Mouse (Mus musculus): Measurements from ENCODE around the gene Amn. TPM values are rescaled to one million over a fixed set of nuclear protein-coding genes. Genes with fewer than 3 reads are reported as not detected.

The Amn gene
- polyA plus RNA-seq (2012; ENCODE audit: insufficient read depth, low replicate concordance) = 2.9 TPM in 2 replicates

DNA sequence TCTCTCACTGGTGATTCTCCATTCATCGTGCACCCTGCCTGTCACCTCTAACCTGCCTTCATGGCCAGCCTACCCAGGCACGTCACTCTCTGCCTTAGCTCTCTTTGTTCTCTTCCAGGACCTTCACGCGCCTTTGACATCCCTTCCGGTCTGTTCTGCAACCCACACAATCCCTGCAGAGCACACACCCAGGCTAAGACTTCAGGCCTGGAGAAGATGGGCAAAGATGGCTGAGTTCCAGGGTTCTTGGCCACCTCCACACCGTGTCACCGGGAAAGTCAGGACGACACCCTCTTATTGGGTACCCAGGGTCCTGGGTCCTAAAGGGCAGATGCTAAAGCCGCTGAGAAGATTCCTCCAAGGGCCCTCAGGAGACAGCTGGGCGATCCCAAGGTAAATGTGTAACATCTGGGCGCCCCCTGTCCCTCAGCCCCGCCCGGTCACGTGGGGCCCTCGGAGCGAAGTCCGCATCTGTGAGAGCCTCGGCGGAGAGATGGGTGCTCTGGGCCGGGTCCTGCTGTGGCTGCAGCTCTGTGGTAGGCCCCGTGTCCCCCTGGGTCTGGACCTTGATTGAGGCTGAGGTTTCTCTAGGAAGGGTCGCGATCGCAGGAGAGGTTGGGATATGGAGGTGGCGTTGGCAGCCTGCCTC is at the start of gene Amn:
Gene Amn (plus strand): TSS at position 467 of the 649 bp plus-strand sequence.
- TF ChIP-seq GATA1 (IDR thresholded peaks at IDR 0.05; ENCODE audit: borderline replicate concordance, low read length) (no peak), FLI1 (IDR thresholded peaks at IDR 0.05; ENCODE audit: low read length) (no peak)
- peaks cover 71% of the 10 kb centered on the region for H3K27me3 ChIP-seq (replicated peaks)
- peak within 1 kb of the TSS; percentile 77 for H3K4me3 ChIP-seq (replicated peaks)
- H3K9me3 ChIP-seq = no peaks in the 10 kb centered on the region
- H3K36me3 ChIP-seq (replicated peaks; ENCODE audit: low read length) = peaks cover 26% of the 10 kb centered on the region
- peaks cover 56% of the 10 kb centered on the region for H3K4me1 ChIP-seq

GRCm38 (mm10) chr12:111225197-111225780 is 45.6 kb upstream of the Amn start:
- Histone ChIP-seq H3K27me3 (replicated peaks) (no peaks in the 10 kb centered on the region), H3K9me3 (peaks cover 21% of the 10 kb centered on the region), H3K36me3 (replicated peaks; ENCODE audit: low read length) (peaks cover 77% of the 10 kb centered on the region), H3K4me3 (replicated peaks) (no peak overlapping the region), H3K4me1 (peaks cover 56% of the 10 kb centered on the region)
- no peak for TF ChIP-seq GATA1 (IDR thresholded peaks at IDR 0.05; ENCODE audit: borderline replicate concordance, low read length)
- no peak for TF ChIP-seq FLI1 (IDR thresholded peaks at IDR 0.05; ENCODE audit: low read length)

- Histone ChIP-seq H3K9me3 (peaks cover 6% of the 10 kb centered on the region), H3K4me1 (peaks cover 68% of the 10 kb centered on the region), H3K36me3 (replicated peaks; ENCODE audit: low read length) (peaks cover 75% of the 10 kb centered on the region), H3K4me3 (replicated peaks) (no peak overlapping the region), H3K27me3 (replicated peaks) (no peaks in the 10 kb centered on the region)
- TF ChIP-seq FLI1 (IDR thresholded peaks at IDR 0.05; ENCODE audit: low read length) (no peak), GATA1 (IDR thresholded peaks at IDR 0.05; ENCODE audit: borderline replicate concordance, low read length) (no peak)
Observed at GRCm38 (mm10) chr12:111227410-111227809, 43.5 kb upstream of the Amn start.

DNA sequence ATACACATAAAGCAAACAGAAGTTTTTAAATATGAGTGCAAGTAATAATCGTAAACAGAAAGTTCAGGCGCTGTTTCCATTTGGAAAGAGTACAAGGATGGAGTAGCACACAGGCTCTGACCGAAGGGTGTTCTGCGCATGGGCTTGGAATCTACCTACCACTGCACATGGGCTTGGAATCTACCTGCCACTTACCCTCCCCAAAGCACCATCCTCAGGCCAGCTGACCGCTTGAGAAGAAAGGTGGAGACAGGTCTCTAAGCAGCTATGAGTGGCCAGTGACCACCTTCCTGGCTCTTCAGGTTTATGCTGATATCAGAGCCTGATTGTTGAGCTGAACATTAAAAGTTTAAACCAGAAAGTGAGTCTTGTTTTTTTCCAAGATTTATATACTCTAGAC is 42.4 kb upstream of the Amn start:
- no peaks in the 10 kb centered on the region for H3K27me3 ChIP-seq (replicated peaks)
- peaks cover 71% of the 10 kb centered on the region for H3K36me3 ChIP-seq (replicated peaks; ENCODE audit: low read length)
- TF ChIP-seq FLI1 (IDR thresholded peaks at IDR 0.05; ENCODE audit: low read length) (no peak), GATA1 (IDR thresholded peaks at IDR 0.05; ENCODE audit: borderline replicate concordance, low read length) (no peak)
- peaks cover 64% of the 10 kb centered on the region for H3K4me1 ChIP-seq
- H3K9me3 ChIP-seq = no peaks in the 10 kb centered on the region
- no peak overlapping the region for H3K4me3 ChIP-seq (replicated peaks)

DNA sequence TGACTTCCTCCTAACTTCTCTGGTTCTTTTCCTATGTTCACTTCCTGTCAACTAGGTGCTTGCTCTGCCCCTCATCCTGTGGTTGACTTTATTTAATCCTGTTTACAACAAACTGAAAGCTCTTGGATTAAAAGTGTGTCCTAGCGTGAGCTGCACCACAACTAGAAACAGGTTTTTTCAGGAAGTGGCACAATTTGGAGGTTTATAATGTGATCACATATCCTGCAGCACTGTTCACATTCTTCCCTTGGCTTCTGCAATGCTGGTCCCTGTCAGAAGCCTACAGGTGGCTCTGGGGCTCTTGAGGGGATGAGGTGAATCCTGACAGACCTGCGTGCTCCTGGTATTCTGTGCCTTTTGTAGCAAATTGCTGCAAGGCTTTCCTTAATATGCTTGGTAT is 40.1 kb upstream of the Amn start:
- H3K36me3 ChIP-seq (replicated peaks; ENCODE audit: low read length) = peaks cover 73% of the 10 kb centered on the region
- no peaks in the 10 kb centered on the region for H3K9me3 ChIP-seq
- H3K27me3 ChIP-seq (replicated peaks) = no peaks in the 10 kb centered on the region
- no peak overlapping the region for H3K4me3 ChIP-seq (replicated peaks)
- TF ChIP-seq GATA1 (IDR thresholded peaks at IDR 0.05; ENCODE audit: borderline replicate concordance, low read length) (no peak), FLI1 (IDR thresholded peaks at IDR 0.05; ENCODE audit: low read length) (no peak)
- peaks cover 44% of the 10 kb centered on the region for H3K4me1 ChIP-seq

- H3K9me3 ChIP-seq = no peaks in the 10 kb centered on the region
- H3K27me3 ChIP-seq (replicated peaks) = no peaks in the 10 kb centered on the region
- peaks cover 22% of the 10 kb centered on the region for H3K4me1 ChIP-seq
- H3K36me3 ChIP-seq (replicated peaks; ENCODE audit: low read length) = peaks cover 79% of the 10 kb centered on the region
- no peak for TF ChIP-seq GATA1 (IDR thresholded peaks at IDR 0.05; ENCODE audit: borderline replicate concordance, low read length)
- no peak overlapping the region for H3K4me3 ChIP-seq (replicated peaks)
Observed at GRCm38 (mm10) chr12:111233798-111234197, 37.1 kb upstream of the Amn start.

DNA sequence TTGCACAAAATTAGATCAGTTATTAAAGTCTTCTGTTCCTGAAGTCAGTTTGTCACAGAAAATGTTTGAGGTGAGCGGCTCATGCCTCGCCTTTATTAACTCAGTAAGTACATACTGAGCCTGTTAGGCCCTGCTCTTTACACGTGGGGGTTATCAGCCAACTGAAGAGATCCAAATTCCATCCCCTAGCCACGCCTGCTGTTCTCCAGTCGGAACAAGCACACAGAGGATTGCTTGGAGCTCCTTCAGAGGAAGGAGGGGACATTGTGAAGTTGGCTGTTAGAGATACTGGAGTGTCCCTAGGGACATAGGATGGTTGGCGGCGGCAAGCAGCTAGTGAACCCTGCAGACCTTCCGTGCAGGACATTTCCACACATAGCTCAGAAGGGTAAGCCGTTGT is 36.5 kb upstream of the Amn start:
- Histone ChIP-seq H3K36me3 (replicated peaks; ENCODE audit: low read length) (peaks cover 82% of the 10 kb centered on the region), H3K9me3 (no peaks in the 10 kb centered on the region)
- no peak for TF ChIP-seq FLI1 (IDR thresholded peaks at IDR 0.05; ENCODE audit: low read length)
- TF ChIP-seq GATA1 (IDR thresholded peaks at IDR 0.05; ENCODE audit: borderline replicate concordance, low read length) = no peak

DNA sequence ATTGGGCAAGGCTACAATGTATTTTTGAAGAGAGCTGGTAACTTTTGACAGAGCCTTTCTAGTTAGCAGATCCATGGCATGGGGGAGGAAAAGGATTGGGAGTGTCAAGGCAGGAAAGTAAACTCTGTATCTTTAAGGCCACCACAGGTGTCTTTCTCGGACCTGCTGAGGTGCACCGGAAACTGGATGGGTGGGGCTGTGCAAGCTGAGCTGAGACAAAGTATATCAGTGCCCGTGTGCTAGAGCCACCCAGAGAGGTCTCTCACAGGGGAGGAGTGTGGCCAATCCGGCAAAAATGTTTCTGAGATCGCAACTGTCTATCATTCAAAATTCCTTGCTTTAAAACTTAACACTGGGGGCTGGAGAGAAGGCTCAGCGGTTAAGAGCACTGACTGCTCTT is 35.3 kb upstream of the Amn start:
- TF ChIP-seq FLI1 (IDR thresholded peaks at IDR 0.05; ENCODE audit: low read length) = no peak
- TF ChIP-seq GATA1 (IDR thresholded peaks at IDR 0.05; ENCODE audit: borderline replicate concordance, low read length) = no peak
- Histone ChIP-seq H3K36me3 (replicated peaks; ENCODE audit: low read length) (peaks cover 92% of the 10 kb centered on the region), H3K9me3 (no peaks in the 10 kb centered on the region), H3K4me3 (replicated peaks) (no peak overlapping the region), H3K4me1 (peaks cover 18% of the 10 kb centered on the region), H3K27me3 (replicated peaks) (no peaks in the 10 kb centered on the region)

More for the DNA sequence above, 36.5 kb upstream of the Amn start:
- H3K4me3 ChIP-seq (replicated peaks) = no peak overlapping the region
- peaks cover 22% of the 10 kb centered on the region for H3K4me1 ChIP-seq
- no peaks in the 10 kb centered on the region for H3K27me3 ChIP-seq (replicated peaks)

DNA sequence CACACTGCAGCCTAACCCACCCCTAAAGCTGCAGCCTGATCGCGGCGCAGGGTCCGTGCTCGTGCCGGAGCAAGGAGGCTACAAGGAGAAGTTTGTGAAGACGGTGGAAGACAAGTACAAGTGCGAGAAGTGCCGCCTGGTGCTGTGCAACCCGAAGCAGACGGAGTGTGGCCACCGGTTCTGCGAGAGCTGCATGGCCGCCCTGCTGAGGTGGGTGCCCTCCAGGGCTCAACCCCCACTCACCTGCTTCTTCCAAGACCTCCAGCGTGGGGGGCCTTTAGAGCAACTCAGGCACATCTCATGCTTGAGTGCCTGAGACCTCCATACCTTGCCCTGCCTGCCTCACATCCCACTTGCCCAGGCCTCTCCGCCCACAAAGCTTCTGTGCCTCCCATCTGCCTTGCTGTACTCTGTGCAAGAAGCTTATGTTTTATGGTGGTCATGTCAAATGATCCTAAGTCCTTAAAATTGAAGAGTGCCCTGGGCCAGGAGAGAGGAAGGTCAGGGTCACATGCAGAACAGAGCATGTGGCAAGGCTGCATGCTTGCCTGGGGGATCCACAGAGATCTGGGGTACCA is 33.2 kb upstream of the Amn start:
- peaks cover 91% of the 10 kb centered on the region for H3K36me3 ChIP-seq (replicated peaks; ENCODE audit: low read length)

DNA sequence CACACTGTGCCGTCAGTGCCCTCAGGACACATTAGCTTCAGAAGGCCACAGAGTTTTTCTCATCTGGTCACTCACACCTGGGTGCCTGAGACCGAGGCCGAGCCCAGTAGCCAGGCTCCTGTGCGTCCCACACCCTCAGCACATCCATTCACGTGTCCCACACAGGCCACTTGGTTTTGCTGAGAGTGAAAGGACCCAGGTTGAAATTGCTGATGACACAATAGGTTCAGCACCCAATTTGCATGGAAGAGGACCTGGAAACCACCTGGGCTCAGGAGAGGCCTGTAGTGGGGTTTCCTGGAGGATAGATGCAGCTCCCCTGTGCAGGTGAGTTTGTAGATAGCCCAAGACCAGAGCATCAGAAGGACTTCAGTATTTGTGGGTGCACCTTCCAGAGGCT is 32.5 kb upstream of the Amn start:
- no peak overlapping the region for H3K4me3 ChIP-seq (replicated peaks)
- TF ChIP-seq GATA1 (IDR thresholded peaks at IDR 0.05; ENCODE audit: borderline replicate concordance, low read length) (no peak), FLI1 (IDR thresholded peaks at IDR 0.05; ENCODE audit: low read length) (no peak)
- H3K4me1 ChIP-seq = peaks cover 8% of the 10 kb centered on the region; the same call in 1 of the 2 replicates
- H3K36me3 ChIP-seq (replicated peaks; ENCODE audit: low read length) = peaks cover 93% of the 10 kb centered on the region
- H3K27me3 ChIP-seq (replicated peaks) = no peaks in the 10 kb centered on the region
- H3K9me3 ChIP-seq = no peaks in the 10 kb centered on the region

More for the DNA sequence above, 33.2 kb upstream of the Amn start:
- Histone ChIP-seq H3K4me3 (replicated peaks) (no peak overlapping the region), H3K27me3 (replicated peaks) (no peaks in the 10 kb centered on the region), H3K4me1 (peaks cover 8% of the 10 kb centered on the region; the same call in 1 of the 2 replicates), H3K9me3 (no peaks in the 10 kb centered on the region)
- TF ChIP-seq GATA1 (IDR thresholded peaks at IDR 0.05; ENCODE audit: borderline replicate concordance, low read length) (no peak), FLI1 (IDR thresholded peaks at IDR 0.05; ENCODE audit: low read length) (no peak)

Measured in megakaryocyte, embryonic 14.5 days (primary cell).